Mouse (Mus musculus) c-Kit-positive CD71-positive TER-119-negative erythroid progenitor cells, embryonic 14.5 days (primary cell): ENCODE measurements at regions not wholly inside any gene's neighbourhood (a gene's known extent, or its start where the extent isn't known, plus 50 kb on each side); places are given as distances from the start of the nearest gene placed in this dataset.

ENCODE experiments used
- DNase-seq: peaks from one replicate; pipeline ENCODE4 v3.0.0-alpha.2; 2013; ENCODE audit warnings: low read depth

- DNase-seq = no peak
These were observed 51.6 kb upstream of the Lpp start for GRCm38 (mm10) chr16:24341736-24342135.

- DNase-seq = no peak
These were observed 52.7 kb upstream of the Lpp start for GRCm38 (mm10) chr16:24340646-24341045.

- DNase-seq = no peak
These were observed 53.7 kb upstream of the Lpp start for GRCm38 (mm10) chr16:24339320-24340265.

GRCm38 (mm10) chr16:24338404-24338803 is 54.9 kb upstream of the Lpp start:
- DNase-seq = no peak

GRCm38 (mm10) chr16:24334389-24334788 is 58.9 kb upstream of the Lpp start:
- no peak for DNase-seq

- DNase-seq = no peak
These were observed 61.8 kb upstream of the Lpp start for GRCm38 (mm10) chr16:24331446-24332020.

- DNase-seq = no peak
These were observed 66.7 kb upstream of the Lpp start for GRCm38 (mm10) chr16:24326571-24326970.

- DNase-seq = no peak
These were observed 67.3 kb upstream of the Lpp start for GRCm38 (mm10) chr16:24326046-24326445.

GRCm38 (mm10) chr16:24324917-24325316 is 68.4 kb upstream of the Lpp start:
- no peak for DNase-seq

GRCm38 (mm10) chr16:24318723-24319437 is 74.4 kb upstream of the Lpp start:
- DNase-seq = no peak

- DNase-seq = no peak
These were observed 79.6 kb upstream of the Lpp start for GRCm38 (mm10) chr16:24313544-24314326.

GRCm38 (mm10) chr16:24305391-24305790 is 87.9 kb upstream of the Lpp start:
- DNase-seq = no peak

- no peak for DNase-seq
These were observed 96.5 kb upstream of the Lpp start for GRCm38 (mm10) chr16:24296790-24297189.

- no peak for DNase-seq
These were observed 97.5 kb upstream of the Lpp start for GRCm38 (mm10) chr16:24295626-24296440.

- no peak for DNase-seq
These were observed 109.1 kb upstream of the Lpp start for GRCm38 (mm10) chr16:24284215-24284614.

GRCm38 (mm10) chr16:24282194-24282683 is 111.1 kb upstream of the Lpp start:
- DNase-seq = no peak

- DNase-seq = no peak
These were observed 111.7 kb upstream of the Lpp start for GRCm38 (mm10) chr16:24281561-24281960.

- DNase-seq = no peak
These were observed 115.5 kb upstream of the Lpp start for GRCm38 (mm10) chr16:24277857-24278256.

GRCm38 (mm10) chr16:24262701-24263100 is 130.6 kb upstream of the Lpp start:
- DNase-seq = no peak

GRCm38 (mm10) chr16:24259711-24260230 is 133.5 kb upstream of the Lpp start:
- no peak for DNase-seq

GRCm38 (mm10) chr16:24258991-24259390 is 134.3 kb upstream of the Lpp start:
- DNase-seq = no peak
